ENCODE assay signal across 8 mouse cellular contexts in genomic region chr7:46179431-46180275, GRCm38 (mm10). TPM values are rescaled to one million over a fixed set of nuclear protein-coding genes. Genes with fewer than 3 reads are reported as not detected.
DNase-seq lines count a peak whose midpoint lies in the region; ATAC-seq lines count a peak whose summit lies in the region.

TSS of gene Abcc8 (minus strand) at chr7:46180033.

- H3K4me1 ChIP-seq in midbrain, embryonic 13.5 days (replicated peaks), result peaks cover 10% of the 10 kb centered on the region

- no peaks in the 10 kb centered on the region for H3K36me3 ChIP-seq in midbrain, embryonic 13.5 days

- 1% methylated on average over 63 of the region's 75 CpGs for WGBS in midbrain, embryonic 13.5 days

- peak within 1 kb of the TSS; percentile 75 for H3K4me2 ChIP-seq in midbrain, embryonic 13.5 days (replicated peaks)

- H3K4me3 ChIP-seq in midbrain, embryonic 13.5 days (replicated peaks), result peak within 1 kb of the TSS; percentile 46

- peak; percentile 29 for DNase-seq in adrenal gland, postnatal 14 days
- DNase-seq in adrenal gland, postnatal 4 days (ENCODE audit: low spot score in 2 of 2), result no peak
- peak; percentile 68 to 74 for DNase-seq in cerebellum, postnatal 10 days
- DNase-seq in heart, adult 8-10 months (ENCODE audit: low spot score), result no peak
- peak; percentile 52 for DNase-seq in layer of hippocampus, adult 9-11 months
- no peak for DNase-seq in spleen, postnatal 10 days (ENCODE audit: low spot score in 2 of 2)

- peak; percentile 57 for ATAC-seq in midbrain, embryonic 13.5 days
- no peak for ATAC-seq in megakaryocyte-erythroid progenitor cell, adult 5-6 weeks (replicated peaks; ENCODE audit: low FRiP score, low TSS enrichment, poor library complexity, severe bottlenecking)

- no peak within 1 kb of the TSS for H3K27ac ChIP-seq in midbrain, embryonic 13.5 days

- H3K9ac ChIP-seq in midbrain, embryonic 13.5 days (replicated peaks), result peak within 1 kb of the TSS; percentile 43

- H3K9me3 ChIP-seq in midbrain, embryonic 13.5 days, result no peaks in the 10 kb centered on the region

- H3K27me3 ChIP-seq in midbrain, embryonic 13.5 days, result peaks cover 53% of the 10 kb centered on the region

RNA-seq across cellular contexts. Expression of gene Abcc8, which starts in this region (rescaled TPM):
- 0.45 and 0.93 TPM in 2 replicates for total RNA-seq in adrenal gland, postnatal 14 days (2021)
- 1 to 10 TPM in 1 of 2 experiments, under 1 TPM in 1; 0.76 to 9.4 TPM for total RNA-seq in adrenal gland, postnatal 4 days (2021)
- 10 to 100 TPM; 39.5 to 54.6 (median 45.7) TPM for total RNA-seq in heart, adult 8-10 months (2022)
- 2.3 and 3.2 TPM in 2 replicates for polyA plus RNA-seq in midbrain, embryonic 13.5 days (2015; fragmentation: Nextera tagmentation; extraction: Ambion mirVana)
- not detected in 2 replicates for total RNA-seq in megakaryocyte-erythroid progenitor cell, adult 5-6 weeks (2014; fragmentation: Nextera tagmentation)
- total RNA-seq in megakaryocyte-erythroid progenitor cell, adult 5-6 weeks (2017), result not detected in 2 replicates

Comparison
In these comparisons a context has a peak if more than half of its experiments do, and no peak if none do; other contexts are left out.
1. Peak in DNase-seq in adrenal gland, postnatal 14 days; RNA of the gene not detected or under 1 TPM.
2. DNase-seq: peak in cerebellum, postnatal 10 days (2 of 2) and layer of hippocampus, adult 9-11 months (single experiment); none in adrenal gland, postnatal 4 days (0 of 2), heart, adult 8-10 months (single experiment) and spleen, postnatal 10 days (0 of 2).